Mouse (Mus musculus) left cerebral cortex, postnatal 25 days (tissue): ENCODE data around the gene Dmrt3. TPM values are rescaled to one million over a fixed set of nuclear protein-coding genes. Genes with fewer than 3 reads are reported as not detected.

ENCODE experiments used
- DNase-seq, 2 experiments: peaks; one replicate each; pipeline ENCODE4 v3.0.0; 2022; ENCODE audit warnings: low spot score in 2 of 2, mixed read lengths in 1 of 2
- intact Hi-C: fragments of 180-260 bp; cut with DNase I; formaldehyde crosslinking; loops from one replicate; pipeline ENCODE4 v1.15.1; 2025
- total RNA-seq, 2 experiments: library from RNA; stranded (reverse); gene quantifications; 2 replicates each; pipeline ENCODE4 v1.2.3; 2021

Gene Dmrt3
- total RNA-seq, 2 experiments from 2014 or later: 0.14 TPM; not detected in 1

DNA sequence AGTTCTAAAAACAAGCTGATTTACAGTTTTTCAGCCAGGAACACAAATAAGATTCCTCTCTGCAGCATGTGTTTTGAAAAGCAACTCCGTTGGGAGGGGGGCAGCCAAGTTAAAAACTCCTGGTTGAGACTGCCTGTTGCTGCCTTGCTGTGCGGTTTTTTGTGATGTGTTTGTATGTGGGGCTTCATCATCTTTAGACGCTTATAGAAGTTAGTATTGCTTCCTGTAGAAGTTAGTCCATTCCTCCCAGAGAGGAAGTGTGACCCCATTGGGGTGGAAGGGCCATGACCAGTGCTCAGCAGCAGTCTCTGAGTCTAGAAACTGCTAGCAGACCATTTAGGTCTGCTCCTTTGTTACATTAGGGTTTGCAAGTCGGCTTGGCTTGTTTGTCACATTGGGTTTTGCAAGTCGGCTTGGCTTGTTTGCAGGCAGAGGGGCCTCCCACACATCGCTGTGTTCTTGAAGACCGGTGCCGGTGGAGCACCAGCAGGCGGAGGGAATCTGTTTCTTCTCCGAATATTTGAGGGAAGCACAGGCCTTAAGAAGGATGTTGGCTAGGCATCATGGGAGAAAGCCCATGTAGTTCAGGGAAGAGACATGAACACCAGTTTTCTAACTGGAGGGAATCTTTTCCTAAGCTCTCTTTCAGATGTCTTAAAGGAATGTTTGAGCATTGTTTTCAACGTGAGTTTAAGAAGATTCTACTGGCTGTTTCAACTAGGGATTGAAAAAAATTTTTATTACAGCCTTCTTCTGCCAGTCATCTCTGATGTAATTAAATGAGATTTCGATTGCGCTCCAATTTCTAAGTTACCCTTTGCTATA, 3.6 kb downstream of the Dmrt3 start:
- intact Hi-C loops: no loop called here

DNA sequence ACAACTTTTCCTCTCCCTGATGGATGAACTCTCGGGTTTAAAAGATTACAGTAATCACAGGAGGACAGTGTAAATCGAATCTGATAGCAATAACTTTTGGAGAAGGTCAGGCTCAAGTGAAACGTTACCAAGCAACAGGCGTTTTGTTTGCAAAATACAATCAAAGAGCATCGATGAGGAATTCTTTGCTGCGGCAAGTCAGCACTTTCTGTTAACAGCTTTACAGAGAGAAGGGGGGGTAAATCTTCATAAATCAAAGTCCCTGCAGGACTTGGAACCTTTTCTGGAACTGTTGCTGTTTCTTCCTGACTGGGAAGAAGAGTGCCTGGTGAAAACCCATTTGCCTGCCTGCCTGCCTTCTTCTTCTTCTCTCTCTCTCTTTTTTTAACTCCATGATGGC, 5.8 kb downstream of the Dmrt3 start:
- DNase-seq: no peak
- intact Hi-C loops: no loop called here

More for the DNA sequence above, 3.6 kb downstream of the Dmrt3 start:
- no peak for DNase-seq

DNA sequence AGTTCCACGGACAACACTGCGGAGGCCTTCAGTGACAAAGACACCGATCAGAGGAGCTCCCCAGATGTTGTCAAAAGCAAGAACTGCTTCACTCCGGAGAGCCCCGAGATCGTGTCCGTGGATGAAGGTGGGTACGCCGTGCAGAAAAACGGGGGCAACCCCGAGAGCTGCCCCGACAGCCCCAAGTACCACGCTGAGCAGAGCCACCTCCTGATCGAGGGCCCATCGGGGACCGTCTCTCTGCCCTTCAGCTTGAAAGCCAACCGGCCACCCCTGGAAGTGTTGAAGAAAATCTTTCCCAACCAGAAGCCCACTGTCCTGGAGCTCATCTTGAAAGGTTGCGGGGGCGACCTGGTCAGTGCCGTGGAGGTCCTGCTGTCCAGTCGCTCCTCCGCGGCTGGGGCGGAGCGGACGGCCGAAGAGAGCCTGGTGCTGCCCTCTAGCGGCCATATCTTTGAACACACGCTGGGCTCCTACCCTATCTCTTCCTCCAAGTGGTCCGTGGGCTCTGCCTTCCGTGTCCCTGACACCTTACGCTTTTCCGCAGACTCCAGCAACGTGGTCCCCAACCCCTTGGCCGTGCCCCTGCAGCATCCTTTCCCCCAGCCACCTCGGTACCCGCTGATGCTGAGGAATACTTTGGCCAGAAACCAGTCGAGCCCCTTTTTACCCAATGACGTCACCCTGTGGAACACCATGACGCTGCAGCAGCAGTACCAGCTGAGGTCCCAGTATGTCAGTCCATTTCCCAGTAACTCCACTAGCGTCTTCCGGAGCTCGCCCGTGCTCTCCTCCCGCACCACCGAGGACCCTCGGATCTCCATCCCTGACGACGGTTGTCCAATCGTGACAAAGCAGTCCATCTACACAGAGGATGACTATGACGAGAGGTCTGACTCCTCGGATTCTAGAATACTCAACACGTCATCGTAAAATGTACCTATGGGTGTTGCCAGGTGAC, 12.5 kb downstream of the Dmrt3 start:
- intact Hi-C loops: loop anchor here (5.0 kb wide), 1 partner anchor 280 kb away; no protein-coding TSS in a partner anchor
- peak; percentile 27 to 54 for DNase-seq

DNA sequence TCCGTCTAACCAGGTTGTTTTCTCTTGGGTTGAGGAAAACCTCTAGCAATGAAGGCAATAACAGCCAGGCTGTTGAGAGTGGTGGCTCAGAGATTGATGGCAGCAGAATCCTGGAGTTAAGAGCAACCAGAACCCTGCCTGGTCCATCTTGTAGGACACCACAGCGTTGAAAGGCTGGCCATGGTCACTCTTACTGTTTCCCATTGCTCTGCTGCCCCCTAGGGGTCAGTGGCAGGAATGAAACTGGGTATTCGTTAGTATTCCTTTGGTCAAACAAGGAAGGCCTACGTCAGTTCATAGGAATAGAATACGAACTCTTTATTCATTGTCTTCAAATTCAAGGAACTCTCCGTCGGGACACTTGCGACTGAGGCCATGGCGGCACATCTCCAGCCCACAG, 18.4 kb downstream of the Dmrt3 start:
- intact Hi-C loops: loop anchor here (2.0 to 5.0 kb wide), 3 partner anchors 84 to 521 kb away; no protein-coding TSS in a partner anchor
- peak; percentile 63 to 71 for DNase-seq

DNA sequence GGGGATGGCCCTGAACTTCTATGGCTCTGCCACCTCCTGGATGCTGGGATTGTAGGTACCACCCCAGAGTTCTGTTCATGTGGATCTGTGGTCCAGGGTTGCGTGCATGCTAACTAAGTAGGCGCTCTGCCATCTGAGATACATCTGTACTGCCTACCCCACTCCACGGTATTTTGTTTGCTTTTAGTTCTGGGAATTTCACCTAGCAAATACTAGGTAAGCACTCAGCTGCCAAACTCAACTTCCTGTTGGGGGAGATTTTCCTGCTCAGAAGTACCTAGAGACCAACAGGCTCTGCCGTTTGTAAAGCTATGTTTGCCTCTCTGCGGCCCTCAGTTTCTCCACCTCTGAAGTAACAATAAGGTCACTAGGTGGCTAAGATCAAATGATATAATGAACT, 25.0 kb downstream of the Dmrt3 start:
- intact Hi-C loops: loop anchor here (5.0 kb wide), 2 partner anchors 557 to 678 kb away; no protein-coding TSS in a partner anchor
- no peak for DNase-seq

DNA sequence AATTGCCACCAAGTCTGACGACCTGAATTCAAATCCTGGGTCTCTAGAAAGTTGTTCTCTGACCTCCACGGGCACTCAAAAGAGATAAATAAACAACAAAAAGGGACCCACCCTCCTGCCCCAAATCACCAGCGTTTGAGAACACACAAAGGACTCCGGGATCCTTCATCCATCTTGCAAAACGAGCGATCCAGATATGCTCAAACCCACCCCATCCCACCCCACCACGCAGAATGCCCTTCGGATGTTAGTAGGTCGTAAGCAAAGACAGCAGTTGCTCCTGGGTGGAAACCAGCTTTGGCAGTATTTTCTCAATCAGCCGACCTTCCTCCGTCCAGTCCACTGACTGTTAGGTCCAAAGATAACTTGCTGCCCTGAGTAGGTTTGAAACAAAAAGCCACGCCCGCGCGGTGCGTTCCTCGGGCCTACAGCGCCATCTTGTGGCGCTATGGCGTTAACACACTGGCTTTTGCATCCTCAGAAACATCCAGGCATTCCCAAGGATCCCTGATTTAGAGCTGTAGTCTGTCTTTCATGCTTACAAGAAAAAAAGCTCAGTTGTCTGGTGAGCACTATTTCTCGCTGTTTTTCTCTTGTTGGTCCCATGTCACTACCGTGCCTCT, 25.6 kb downstream of the Dmrt3 start:
- intact Hi-C loops: loop anchor here (5.0 kb wide), 2 partner anchors 557 to 678 kb away; no protein-coding TSS in a partner anchor
- peak; percentile 73 to 74 for DNase-seq

DNA sequence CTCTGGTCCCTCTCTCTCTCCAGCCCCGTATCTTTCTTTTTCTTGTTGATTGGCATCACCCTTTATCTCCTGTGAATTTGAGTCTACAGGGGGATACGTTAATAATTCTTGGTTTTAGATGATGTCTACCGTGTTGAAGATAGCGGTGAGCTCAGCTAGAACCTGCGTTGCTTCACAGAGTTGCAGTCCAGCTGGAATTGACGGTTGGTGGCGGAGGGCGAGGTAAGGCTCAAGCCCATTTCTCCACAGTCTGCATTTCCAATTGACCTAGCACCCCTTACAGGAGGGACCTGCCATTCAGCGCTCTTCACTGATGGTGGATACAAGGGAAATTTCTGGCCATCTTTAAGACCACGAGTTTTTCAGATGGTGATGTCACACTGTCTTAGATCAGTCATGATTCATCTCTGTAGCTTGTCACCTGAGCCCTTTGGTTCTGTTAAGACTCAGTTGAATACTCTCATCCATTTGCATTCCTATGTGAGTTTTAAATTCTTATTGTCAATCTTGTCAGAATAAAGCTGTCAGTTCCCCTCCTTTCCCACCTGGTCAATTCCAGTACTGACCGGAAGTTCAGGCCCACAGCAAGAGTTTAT, 28.8 kb downstream of the Dmrt3 start:
- intact Hi-C loops: loop anchor here (5.0 kb wide), 2 partner anchors 553 to 682 kb away; no protein-coding TSS in a partner anchor
- DNase-seq: no peak

DNA sequence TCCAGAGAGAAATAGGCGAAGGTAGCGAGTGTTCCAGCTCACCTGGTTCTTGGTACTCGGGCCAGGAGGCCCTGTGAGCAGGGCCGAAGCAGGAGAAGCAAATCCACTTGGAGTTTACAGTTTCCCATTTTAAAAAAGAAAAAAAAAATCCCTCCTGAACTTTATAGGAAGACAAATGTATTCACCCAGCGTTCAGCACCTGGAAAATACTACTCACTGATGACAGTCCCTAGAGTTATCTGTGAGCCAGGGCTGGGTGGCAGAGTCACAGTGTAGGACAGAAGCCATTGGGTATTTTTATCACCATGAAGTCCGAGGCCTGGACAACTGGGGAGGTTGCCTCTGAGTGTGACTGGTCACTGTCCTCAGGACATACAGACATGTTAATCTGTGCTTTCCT, 31.7 kb downstream of the Dmrt3 start:
- intact Hi-C loops: no loop called here
- DNase-seq: no peak

DNA sequence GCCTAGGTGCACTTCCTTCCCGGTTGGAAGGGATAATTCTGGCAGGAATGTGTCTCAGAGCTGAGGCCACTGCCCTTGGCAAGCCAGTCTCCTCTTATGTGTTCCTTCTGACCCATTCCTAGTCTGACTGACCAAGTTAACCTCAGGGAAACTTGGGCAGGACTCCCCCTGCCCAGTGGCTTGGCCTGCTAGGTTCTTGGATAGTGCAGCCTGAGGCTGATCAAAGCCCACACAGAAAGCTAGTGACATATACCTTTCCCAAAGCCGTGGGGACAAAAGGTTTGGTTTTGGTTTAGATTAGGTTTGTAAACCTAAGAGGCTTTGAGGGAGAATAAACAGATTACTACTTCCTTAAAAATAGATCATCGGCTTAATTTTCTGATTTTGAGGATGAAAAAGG, 37.0 kb downstream of the Dmrt3 start:
- DNase-seq: no peak
- intact Hi-C loops: no loop called here

DNA sequence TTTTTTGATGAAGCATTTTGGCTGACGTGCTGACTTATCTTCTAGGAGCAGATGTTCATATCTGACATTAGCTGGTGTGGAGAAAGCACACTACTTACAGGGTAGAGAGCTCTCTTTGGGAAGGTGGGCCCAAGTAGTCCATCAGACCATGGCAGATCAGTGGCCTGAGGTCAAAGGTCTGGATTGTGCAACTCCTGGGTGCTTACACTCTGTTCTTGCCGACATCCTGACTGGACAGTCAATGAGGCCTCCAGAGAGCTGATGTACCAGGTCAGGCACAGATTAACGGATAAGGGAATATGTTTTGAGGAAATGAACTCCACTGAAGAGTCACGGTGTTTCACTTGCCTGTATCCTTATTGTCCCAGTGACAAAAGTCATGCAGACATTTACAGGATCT, 38.6 kb downstream of the Dmrt3 start:
- no peak for DNase-seq
- intact Hi-C loops: no loop called here

DNA sequence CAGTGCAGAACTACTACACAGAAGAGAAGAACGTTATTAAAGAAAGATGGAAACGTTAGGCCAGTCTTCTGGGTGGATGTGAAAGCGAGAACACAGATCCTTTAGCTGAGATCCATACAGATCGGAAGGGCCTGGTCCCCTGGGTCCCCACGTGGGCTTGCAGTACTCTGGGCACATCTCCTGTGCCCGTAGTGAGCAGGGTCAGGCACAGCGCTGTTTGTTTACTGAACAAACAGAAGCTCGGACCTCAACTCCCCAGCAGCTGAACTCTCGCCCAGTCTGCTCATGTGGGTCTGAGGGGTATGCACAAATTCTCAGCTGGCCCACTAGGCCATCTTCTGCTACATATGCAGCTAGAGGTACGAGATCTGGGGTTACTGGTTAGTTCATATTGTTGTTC, 40.4 kb downstream of the Dmrt3 start:
- DNase-seq: no peak
- intact Hi-C loops: no loop called here

DNA sequence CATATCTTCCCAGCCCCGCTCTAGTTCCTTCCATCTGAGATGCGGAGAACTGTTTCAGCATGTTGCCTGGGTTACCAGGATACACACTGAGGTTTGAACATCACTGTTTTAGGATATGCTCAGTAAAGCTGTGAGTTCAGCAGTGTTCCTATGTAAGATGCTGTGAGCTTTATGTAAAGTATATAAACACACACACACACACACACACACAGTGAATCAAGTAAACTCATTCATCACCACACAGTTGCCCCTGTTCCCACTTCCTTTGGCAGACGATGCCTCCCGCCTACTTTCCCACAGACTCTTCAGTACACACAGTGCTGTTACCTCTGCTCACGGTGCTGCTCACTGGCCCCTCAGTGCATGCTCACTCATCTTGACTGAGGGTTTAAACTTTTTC, 42.5 kb downstream of the Dmrt3 start:
- DNase-seq: peak; percentile 7 to 26
- intact Hi-C loops: no loop called here

DNA sequence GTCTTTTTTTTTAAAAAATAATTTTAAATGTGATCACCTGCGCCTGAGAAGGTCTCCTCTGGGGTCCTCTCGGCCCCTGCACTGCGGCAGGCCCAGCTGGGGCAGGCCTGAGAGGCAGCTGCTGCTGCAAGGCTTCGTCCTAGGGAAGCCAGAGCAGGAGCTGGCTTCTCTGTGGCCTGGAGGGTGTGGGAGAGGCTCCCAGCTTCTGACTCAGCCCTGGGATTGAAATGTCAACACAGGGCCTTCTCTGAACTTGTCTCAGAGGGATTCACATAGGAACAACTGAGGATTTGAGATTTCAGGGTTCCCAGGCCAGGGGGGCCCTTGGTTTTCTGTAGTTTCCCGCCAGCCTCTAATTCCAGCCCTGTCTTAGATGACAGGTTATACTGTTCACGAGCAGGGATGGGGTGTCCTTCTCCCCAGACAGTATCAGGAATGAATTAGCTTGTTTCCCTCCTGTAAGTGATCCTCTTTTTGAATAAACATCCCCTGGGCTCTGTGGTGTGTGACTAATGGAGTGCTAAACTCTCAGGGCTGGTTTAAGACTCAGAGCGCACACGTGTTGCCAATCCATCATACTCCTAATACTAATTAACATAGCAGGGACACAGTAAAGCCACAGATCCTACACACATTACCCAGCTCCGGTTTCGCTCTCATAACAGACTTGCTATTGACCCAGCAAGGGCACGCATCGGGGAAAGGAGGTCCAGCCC, 44.1 kb downstream of the Dmrt3 start:
- intact Hi-C loops: no loop called here
- no peak for DNase-seq

DNA sequence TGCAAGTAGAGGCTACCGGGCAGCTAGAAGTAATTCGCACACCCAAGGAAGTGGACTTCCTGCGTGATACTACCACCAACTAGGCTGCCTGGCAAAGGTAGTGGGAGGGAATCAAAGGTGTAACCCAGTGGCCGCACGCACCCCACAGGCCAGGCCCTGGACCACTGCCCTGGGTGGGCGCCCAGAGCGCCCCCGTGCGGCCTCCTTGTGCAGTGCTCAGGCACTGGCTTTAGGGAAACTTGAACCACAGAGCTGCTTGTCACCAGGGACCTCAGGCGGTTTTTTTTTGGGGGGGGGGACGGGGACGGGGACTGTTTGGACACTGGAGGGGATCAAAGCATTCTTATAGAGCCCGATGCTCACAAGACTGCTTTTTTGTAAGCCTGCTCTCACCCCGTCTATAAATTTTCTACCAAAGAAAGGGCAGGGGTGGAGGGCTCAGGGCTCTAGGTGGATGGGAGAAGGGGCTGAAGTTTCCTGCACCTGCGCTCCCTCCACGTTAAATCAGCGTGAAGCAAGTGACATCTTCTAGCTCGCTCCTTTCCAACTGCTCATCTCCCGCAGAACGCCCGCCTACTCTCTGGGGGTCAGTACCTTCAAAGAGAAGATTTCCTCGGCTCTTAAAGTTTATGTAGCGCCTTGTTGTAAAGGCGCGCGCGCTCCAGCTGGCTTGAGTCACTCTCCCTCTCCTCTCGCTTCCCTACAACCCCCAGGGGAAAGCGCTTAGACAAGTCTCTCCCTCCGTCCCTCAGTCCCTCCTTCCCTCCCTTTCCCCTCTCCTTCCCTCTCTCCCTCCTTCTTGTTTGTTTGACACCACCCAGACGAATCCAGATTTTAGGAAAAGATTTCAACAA, 55.6 kb downstream of the Dmrt3 start:
- intact Hi-C loops: no loop called here
- no peak for DNase-seq

DNA sequence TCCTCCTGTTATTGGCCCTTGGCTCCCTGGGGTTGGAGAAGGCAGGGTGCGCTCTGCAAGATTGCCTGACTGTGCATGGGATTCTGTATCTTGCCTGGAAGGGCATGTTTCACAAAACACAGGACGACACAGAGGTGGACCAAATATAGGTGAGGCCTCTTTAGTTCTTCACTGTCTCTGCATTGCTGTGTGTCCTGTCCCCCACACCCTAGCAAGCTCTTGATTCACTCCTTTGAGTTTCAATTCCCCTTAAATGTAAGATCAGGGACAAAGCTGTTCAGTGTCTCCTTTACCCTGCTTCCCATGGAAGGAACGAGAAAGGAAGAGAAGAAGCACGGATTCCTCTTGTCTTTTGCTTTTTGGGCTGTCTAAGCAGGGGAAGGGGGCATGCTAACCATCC, 57.7 kb downstream of the Dmrt3 start:
- DNase-seq: no peak
- intact Hi-C loops: no loop called here

DNA sequence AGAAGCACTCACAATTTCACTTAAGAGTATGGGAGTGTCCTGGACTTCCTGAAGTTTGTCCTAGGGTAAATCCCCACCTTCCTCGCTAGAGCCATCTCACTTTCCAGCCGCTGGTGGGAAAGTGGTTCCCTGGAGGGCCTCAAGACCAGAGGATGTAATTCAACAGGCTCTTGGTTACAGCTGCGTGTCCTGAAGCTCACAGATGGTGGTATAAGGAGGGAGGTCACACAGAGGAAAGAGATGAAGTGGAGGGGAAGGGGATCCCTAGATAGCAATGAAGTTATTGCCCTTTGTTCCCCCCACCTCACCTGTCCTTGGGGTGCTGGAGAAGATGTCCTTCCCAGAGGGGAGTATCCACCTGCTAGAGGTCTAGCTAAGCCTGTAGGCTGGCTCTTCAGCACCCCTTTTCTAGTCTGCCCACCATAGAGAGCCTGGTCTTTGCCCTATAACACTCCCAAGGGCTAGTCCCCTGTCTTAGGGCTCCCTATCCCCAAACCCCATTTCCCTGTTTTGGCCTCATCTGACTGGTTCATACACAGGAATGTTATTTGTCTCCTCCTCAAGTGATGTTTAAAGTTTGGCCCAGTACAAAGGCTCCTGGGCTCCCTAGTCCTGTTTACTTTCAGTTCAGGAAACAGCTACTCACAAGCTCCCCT, 59.6 kb downstream of the Dmrt3 start:
- no peak for DNase-seq
- intact Hi-C loops: loop anchor here (5.0 kb wide), 2 partner anchors 162 to 767 kb away; partner anchors contain the start of genes Dmrt1 and Foxd4

DNA sequence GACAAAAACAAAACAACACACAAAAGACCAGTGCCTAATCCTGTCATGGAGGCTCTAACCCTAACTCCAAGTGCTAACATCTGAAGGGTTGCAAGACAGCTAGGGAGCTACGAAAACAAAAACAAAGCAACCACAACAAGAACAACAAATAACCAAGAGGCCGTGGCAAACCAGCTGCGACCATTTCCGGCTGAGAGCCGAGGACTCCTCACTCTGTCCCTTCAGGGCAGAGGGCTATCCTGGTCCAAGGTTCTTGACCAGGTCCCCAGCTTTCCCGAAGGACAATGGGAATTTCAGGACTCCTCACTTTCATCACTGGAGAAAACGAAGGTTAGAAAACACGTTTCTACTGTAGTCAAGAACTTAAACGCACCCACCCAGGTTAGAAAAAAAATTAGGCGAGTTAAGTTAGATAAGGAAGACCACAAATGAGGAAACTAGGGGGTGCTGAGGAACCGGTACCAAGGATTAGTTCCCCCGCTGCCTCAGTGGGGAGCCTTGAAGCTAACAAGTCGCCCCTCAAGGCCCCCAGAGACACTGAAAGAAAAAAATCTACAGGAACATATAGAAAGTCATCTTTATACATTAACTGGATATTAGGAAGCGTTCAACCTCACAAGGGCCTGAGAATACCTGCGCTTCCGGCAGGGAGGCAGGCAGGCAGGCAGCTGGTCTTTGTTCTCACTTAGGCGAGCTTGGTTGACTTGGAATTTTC, 60.6 kb downstream of the Dmrt3 start:
- intact Hi-C loops: loop anchor here (5.0 kb wide), 2 partner anchors 163 to 768 kb away; partner anchors contain the start of genes Dmrt1 and Foxd4
- DNase-seq: no peak
